9 mouse cellular contexts compared by ENCODE assay signal in genomic region chr2:170307589-170308021, GRCm38 (mm10).
A peak's percentile ranks its signal among the peaks of the same experiment; 100 is the strongest.
DNase-seq lines count a peak whose midpoint lies in the region; ATAC-seq and TF ChIP-seq lines count a peak whose summit lies in the region.
"Had no signal": no experiment of that assay in that cellular context is flagged by ENCODE, and none has a peak within 500 bp of the region (broad histone marks: within the 10 kb centered on the region; RNA-seq: fewer than 3 reads in every experiment).

No protein-coding gene starts in this region.

- no peak for TF ChIP-seq CTCF in forebrain, postnatal 0 days (IDR thresholded peaks at IDR 0.05; ENCODE audit: low read depth)

- H3K36me3 ChIP-seq in heart, embryonic 12.5 days: no peaks in the 10 kb centered on the region
- no peaks in the 10 kb centered on the region for H3K36me3 ChIP-seq in heart, embryonic 11.5 days (ENCODE audit: control insufficient read depth, insufficient read depth, low read length)
- H3K36me3 ChIP-seq in forebrain, postnatal 0 days (ENCODE audit: insufficient read depth): no peaks in the 10 kb centered on the region
- H3K36me3 ChIP-seq in midbrain, embryonic 14.5 days (ENCODE audit: control insufficient read depth, insufficient read depth, low read length): no peaks in the 10 kb centered on the region

- peaks cover 24% of the 10 kb centered on the region for H3K4me1 ChIP-seq in heart, embryonic 12.5 days (replicated peaks)
- H3K4me1 ChIP-seq in heart, embryonic 11.5 days (ENCODE audit: control insufficient read depth, insufficient read depth, low read length): no peaks in the 10 kb centered on the region
- 0 out of 2 replicates have a peak, but pooled peaks cover 3% of the 10 kb centered on the region for H3K4me1 ChIP-seq in forebrain, postnatal 0 days (ENCODE audit: insufficient read depth)
- H3K4me1 ChIP-seq in midbrain, embryonic 14.5 days (ENCODE audit: control insufficient read depth, insufficient read depth, low read length): peaks cover 10% of the 10 kb centered on the region; the same call in 1 of the 2 replicates

- DNase-seq in CD4-positive helper T cell, adult 2 months (ENCODE audit: low read depth, low spot score): peak; percentile 63
- DNase-seq in forebrain, postnatal 0 days: peak; percentile 27
- DNase-seq in midbrain, embryonic 14.5 days: peak; percentile 63
- no peak for DNase-seq in cerebellum, postnatal 10 days
- DNase-seq in embryo, embryonic 9.5 days (ENCODE audit: extremely low spot score): no peak
- DNase-seq in urinary bladder, adult 2 months (ENCODE audit: low spot score): no peak
- DNase-seq: gastrocnemius, postnatal 36 days had no signal

- H3K9me3 ChIP-seq in heart, embryonic 12.5 days (replicated peaks): 0 out of 2 replicates have a peak, but pooled peaks cover 4% of the 10 kb centered on the region
- no peaks in the 10 kb centered on the region for H3K9me3 ChIP-seq in heart, embryonic 11.5 days (replicated peaks; ENCODE audit: control insufficient read depth, low read length)
- H3K9me3 ChIP-seq in forebrain, postnatal 0 days (ENCODE audit: low read length): no peaks in the 10 kb centered on the region
- no peaks in the 10 kb centered on the region for H3K9me3 ChIP-seq in midbrain, embryonic 14.5 days (ENCODE audit: control insufficient read depth, low read length)

- WGBS in heart, embryonic 12.5 days: 55% methylated on average over 7 of the region's 7 CpGs
- WGBS in heart, embryonic 11.5 days (ENCODE audit: insufficient replicate concordance): 59% methylated on average over 7 of the region's 7 CpGs
- WGBS in forebrain, postnatal 0 days: 24% methylated on average over 7 of the region's 7 CpGs
- 22% methylated on average over 7 of the region's 7 CpGs for WGBS in midbrain, embryonic 14.5 days

- ATAC-seq in heart, embryonic 12.5 days (ENCODE audit: insufficient number of reproducible peaks, low FRiP score): no peak
- no peak for ATAC-seq in heart, embryonic 11.5 days (replicated peaks; ENCODE audit: insufficient number of reproducible peaks, low FRiP score, low TSS enrichment)
- ATAC-seq in forebrain, postnatal 0 days: peak; percentile 60; the same call in 1 of the 2 replicates
- peak; percentile 65; the same call in 1 of the 2 replicates for ATAC-seq in midbrain, embryonic 14.5 days (ENCODE audit: low FRiP score, low TSS enrichment)

- H3K27ac ChIP-seq in heart, embryonic 12.5 days (ENCODE audit: poor library complexity, severe bottlenecking): peak overlapping the region; percentile 12; the same call in 1 of the 2 replicates
- H3K27ac ChIP-seq in heart, embryonic 11.5 days (ENCODE audit: low read depth, low read length): no peak overlapping the region
- H3K27ac ChIP-seq in forebrain, postnatal 0 days (ENCODE audit: low read depth, low read length): no peak overlapping the region
- H3K27ac ChIP-seq in midbrain, embryonic 14.5 days (replicated peaks; ENCODE audit: low read depth, low read length): peak overlapping the region; percentile 57

- no peak overlapping the region for H3K4me3 ChIP-seq in heart, embryonic 12.5 days
- no peak overlapping the region for H3K4me3 ChIP-seq in heart, embryonic 11.5 days (ENCODE audit: low read depth, low read length)
- H3K4me3 ChIP-seq in forebrain, postnatal 0 days (ENCODE audit: low read depth, low read length): no peak overlapping the region
- H3K4me3 ChIP-seq in midbrain, embryonic 14.5 days (replicated peaks; ENCODE audit: low read depth, low read length): no peak overlapping the region

- H3K4me2 ChIP-seq in heart, embryonic 12.5 days: no peak overlapping the region
- H3K4me2 ChIP-seq in heart, embryonic 11.5 days: no peak overlapping the region
- H3K4me2 ChIP-seq in forebrain, postnatal 0 days (ENCODE audit: low read depth): no peak overlapping the region
- no peak overlapping the region for H3K4me2 ChIP-seq in midbrain, embryonic 14.5 days (ENCODE audit: low read length)

- no peaks in the 10 kb centered on the region for H3K27me3 ChIP-seq in heart, embryonic 12.5 days (replicated peaks)
- no peaks in the 10 kb centered on the region for H3K27me3 ChIP-seq in heart, embryonic 11.5 days (ENCODE audit: control insufficient read depth, insufficient read depth, low read length)
- no peaks in the 10 kb centered on the region for H3K27me3 ChIP-seq in forebrain, postnatal 0 days (ENCODE audit: insufficient read depth, low read length)
- no peaks in the 10 kb centered on the region for H3K27me3 ChIP-seq in midbrain, embryonic 14.5 days (ENCODE audit: control insufficient read depth, insufficient read depth, low read length)

- H3K9ac ChIP-seq in heart, embryonic 12.5 days: no peak overlapping the region
- H3K9ac ChIP-seq in heart, embryonic 11.5 days (ENCODE audit: low read depth, low read length): no peak overlapping the region
- H3K9ac ChIP-seq in forebrain, postnatal 0 days: no peak overlapping the region
- no peak overlapping the region for H3K9ac ChIP-seq in midbrain, embryonic 14.5 days (replicated peaks; ENCODE audit: low read length)

Comparison
In these comparisons a context has a peak if more than half of its experiments do, and no peak if none do; other contexts are left out.
1. H3K27ac ChIP-seq: peak in heart, embryonic 12.5 days (single experiment) and midbrain, embryonic 14.5 days (single experiment); none in heart, embryonic 11.5 days (single experiment) and forebrain, postnatal 0 days (single experiment).
2. ATAC-seq: peak in forebrain, postnatal 0 days (single experiment) and midbrain, embryonic 14.5 days (single experiment); none in heart, embryonic 12.5 days (single experiment) and heart, embryonic 11.5 days (single experiment).
3. DNase-seq: peak in CD4-positive helper T cell, adult 2 months (single experiment), forebrain, postnatal 0 days (single experiment) and midbrain, embryonic 14.5 days (single experiment); none in cerebellum, postnatal 10 days (0 of 2), embryo, embryonic 9.5 days (single experiment) and urinary bladder, adult 2 months (single experiment).